Mouse (Mus musculus) liver, embryonic 11.5 days (tissue): Measurements from ENCODE around the gene Hhipl1. TPM values are rescaled to one million over a fixed set of nuclear protein-coding genes. Genes with fewer than 3 reads are reported as not detected.

Experiments
- ATAC-seq: fragments of 200-750 bp; cut with Nextera tagmentation; replicated peaks from 2 replicates; pipeline ENCODE4 v1.8.0; 2017; ENCODE audit warnings: moderate number of reproducible peaks, mild to moderate bottlenecking, moderate TSS enrichment, moderate library complexity; ENCODE audit not compliant: low FRiP score
- DNase-seq: peaks from one replicate; pipeline ENCODE4 v3.0.0-alpha.2; 2017; ENCODE audit warnings: low spot score
- H3K27ac ChIP-seq: fragments of 300-500 bp; sonication (generic); 2 replicates; pipeline ENCODE4 v1.5.1; 2014; ENCODE audit warnings: mild to moderate bottlenecking, low read depth, low read length, control low read depth
- H3K27me3 ChIP-seq: fragments of 300-500 bp; sonication (generic); replicated peaks from 2 replicates; pipeline ENCODE4 v1.6.1; 2014; ENCODE audit warnings: low read length, mixed read lengths; ENCODE audit not compliant: control insufficient read depth, insufficient read depth
- H3K36me3 ChIP-seq: fragments of 300-500 bp; sonication (generic); 2 replicates; pipeline ENCODE4 v1.6.1; 2014; ENCODE audit warnings: mild to moderate bottlenecking, low read length, moderate library complexity, mixed read lengths; ENCODE audit not compliant: control insufficient read depth, insufficient read depth
- H3K4me1 ChIP-seq: fragments of 300-500 bp; sonication (generic); replicated peaks from 2 replicates; pipeline ENCODE4 v1.6.1; 2014; ENCODE audit warnings: low read length, mixed read lengths; ENCODE audit not compliant: control insufficient read depth, insufficient read depth
- H3K4me2 ChIP-seq: fragments of 300-500 bp; sonication (generic); 2 replicates; pipeline ENCODE4 v1.6.1; 2014; ENCODE audit warnings: mild to moderate bottlenecking, control low read depth, moderate library complexity
- H3K4me3 ChIP-seq: fragments of 300-500 bp; sonication (generic); 2 replicates; pipeline ENCODE4 v1.5.1; 2014; ENCODE audit warnings: low read depth, low read length, control low read depth
- H3K9ac ChIP-seq: fragments of 300-500 bp; sonication (generic); 2 replicates; pipeline ENCODE4 v1.6.1; 2014; ENCODE audit warnings: low read depth, low read length, control low read depth
- H3K9me3 ChIP-seq: fragments of 300-500 bp; sonication (generic); 2 replicates; pipeline ENCODE4 v1.6.1; 2016; ENCODE audit warnings: low read length, inconsistent platforms, mixed read lengths; ENCODE audit not compliant: control insufficient read depth
- WGBS: fragments of 180-500 bp; shearing (Covaris S2); extraction: QIAGEN DNeasy Blood & Tissue Kit; methylation state at CpG from one replicate; pipeline ENCODE4 v1.1.7; 2014; 5-methylcytosine and 5-hydroxymethylcytosine counted together
- polyA plus RNA-seq: library from polyadenylated mRNA; unstranded; fragments of >200 nt; fragmentation: Nextera tagmentation; extraction: Ambion mirVana; gene quantifications from 2 replicates; pipeline ENCODE4 v1.2.1, GENCODE M21; 2014

The Hhipl1 gene
- polyA plus RNA-seq, 1 experiment from 2014 or later = not detected

- Histone ChIP-seq H3K4me1 (no peaks in the 10 kb centered on the region; the same call in none of the 2 replicates), H3K27ac (no peak overlapping the region), H3K36me3 (no peaks in the 10 kb centered on the region), H3K27me3 (peaks cover 44% of the 10 kb centered on the region), H3K4me3 (no peak overlapping the region), H3K9me3 (no peaks in the 10 kb centered on the region), H3K4me2 (no peak overlapping the region), H3K9ac (no peak overlapping the region)
- DNase-seq (no peak), ATAC-seq (no peak)
- 21% methylated on average over 14 of the region's 14 CpGs for WGBS
These were observed 1.5 kb downstream of the Hhipl1 start for GRCm38 (mm10) chr12:108307553-108307952.

DNA sequence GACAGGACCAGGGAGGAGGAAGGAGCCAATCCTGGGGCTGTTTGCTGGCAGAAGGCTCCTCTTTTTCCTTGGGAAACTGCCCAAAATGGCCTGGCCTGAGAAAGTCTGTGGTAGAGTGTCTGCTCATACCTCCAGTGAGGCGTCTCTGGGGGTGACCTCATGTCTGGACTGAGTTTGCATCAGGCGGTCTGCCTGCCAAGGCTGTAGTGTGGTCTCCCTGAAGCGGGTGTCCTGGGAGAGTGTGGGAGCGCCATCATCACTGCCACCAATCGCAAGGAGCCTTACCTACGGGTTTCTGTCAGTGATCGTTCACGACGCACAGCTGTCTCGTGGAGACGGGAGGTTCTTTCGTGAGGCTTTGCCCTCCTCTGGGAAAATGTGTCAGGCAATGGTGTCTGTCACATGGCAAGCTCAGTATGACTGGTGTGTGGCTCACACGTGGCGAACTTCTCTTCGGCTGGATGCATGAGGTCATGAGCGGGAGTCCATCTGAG is 2.3 kb downstream of the Hhipl1 start:
- Histone ChIP-seq H3K9ac (no peak overlapping the region), H3K36me3 (no peaks in the 10 kb centered on the region), H3K4me1 (no peaks in the 10 kb centered on the region; the same call in none of the 2 replicates), H3K4me2 (no peak overlapping the region), H3K27me3 (peaks cover 44% of the 10 kb centered on the region), H3K4me3 (no peak overlapping the region), H3K9me3 (no peaks in the 10 kb centered on the region), H3K27ac (no peak overlapping the region)
- WGBS = 83% methylated on average over 16 of the region's 16 CpGs
- ATAC-seq = no peak
- DNase-seq = no peak

- H3K36me3 ChIP-seq = no peaks in the 10 kb centered on the region
- H3K27ac ChIP-seq = no peak overlapping the region
- no peaks in the 10 kb centered on the region for H3K9me3 ChIP-seq
- WGBS = 28% methylated on average over 7 of the region's 8 CpGs
- H3K4me1 ChIP-seq = no peaks in the 10 kb centered on the region; the same call in none of the 2 replicates
- H3K9ac ChIP-seq = no peak overlapping the region
- H3K4me2 ChIP-seq = no peak overlapping the region
- no peak for DNase-seq
- H3K4me3 ChIP-seq = no peak overlapping the region
- H3K27me3 ChIP-seq = peaks cover 40% of the 10 kb centered on the region
- ATAC-seq = no peak
These were observed 3.2 kb downstream of the Hhipl1 start for GRCm38 (mm10) chr12:108309116-108309794.

GRCm38 (mm10) chr12:108310041-108310440 is 4.0 kb downstream of the Hhipl1 start:
- H3K9ac ChIP-seq = no peak overlapping the region
- no peak overlapping the region for H3K4me2 ChIP-seq
- peaks cover 33% of the 10 kb centered on the region for H3K27me3 ChIP-seq
- 83% methylated on average over 4 of the region's 4 CpGs for WGBS
- no peak for DNase-seq
- no peak for ATAC-seq
- no peaks in the 10 kb centered on the region for H3K9me3 ChIP-seq
- H3K36me3 ChIP-seq = no peaks in the 10 kb centered on the region
- H3K4me3 ChIP-seq = no peak overlapping the region
- no peak overlapping the region for H3K27ac ChIP-seq
- H3K4me1 ChIP-seq = no peaks in the 10 kb centered on the region; the same call in none of the 2 replicates

DNA sequence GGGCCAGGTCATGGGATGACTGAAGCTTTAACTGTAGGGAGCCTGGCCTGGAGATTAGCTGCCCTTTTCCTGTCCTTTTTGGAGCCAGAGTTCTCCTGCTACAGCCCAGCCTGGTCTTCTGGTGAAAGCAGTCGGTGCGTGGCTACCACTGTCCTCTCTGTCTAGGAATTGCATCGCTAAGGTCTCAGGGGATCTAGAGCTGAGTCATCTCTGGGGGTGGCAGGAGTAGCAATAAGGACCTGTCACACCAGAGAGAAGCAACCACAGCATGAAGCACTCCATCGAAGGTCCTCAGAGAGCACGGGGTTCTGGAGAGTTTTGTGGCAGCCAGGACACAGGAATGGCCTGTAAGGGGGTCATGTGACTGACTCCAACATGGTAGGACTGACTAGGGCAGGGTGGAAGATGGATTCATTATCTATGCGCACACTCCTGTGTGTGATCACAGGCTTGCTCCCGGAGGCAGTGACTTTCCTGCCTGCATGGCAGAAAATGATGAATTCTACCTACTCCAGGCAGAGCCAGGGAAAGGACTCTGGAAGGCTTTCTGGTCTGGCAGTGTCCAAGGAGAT is 4.5 kb downstream of the Hhipl1 start:
- peaks cover 28% of the 10 kb centered on the region for H3K27me3 ChIP-seq
- no peaks in the 10 kb centered on the region for H3K36me3 ChIP-seq
- H3K4me1 ChIP-seq = no peaks in the 10 kb centered on the region; the same call in none of the 2 replicates
- ATAC-seq = no peak
- no peak overlapping the region for H3K4me3 ChIP-seq
- no peak overlapping the region for H3K9ac ChIP-seq
- H3K27ac ChIP-seq = no peak overlapping the region
- DNase-seq = no peak
- H3K4me2 ChIP-seq = no peak overlapping the region
- 64% methylated on average over 7 of the region's 7 CpGs for WGBS
- no peaks in the 10 kb centered on the region for H3K9me3 ChIP-seq

DNA sequence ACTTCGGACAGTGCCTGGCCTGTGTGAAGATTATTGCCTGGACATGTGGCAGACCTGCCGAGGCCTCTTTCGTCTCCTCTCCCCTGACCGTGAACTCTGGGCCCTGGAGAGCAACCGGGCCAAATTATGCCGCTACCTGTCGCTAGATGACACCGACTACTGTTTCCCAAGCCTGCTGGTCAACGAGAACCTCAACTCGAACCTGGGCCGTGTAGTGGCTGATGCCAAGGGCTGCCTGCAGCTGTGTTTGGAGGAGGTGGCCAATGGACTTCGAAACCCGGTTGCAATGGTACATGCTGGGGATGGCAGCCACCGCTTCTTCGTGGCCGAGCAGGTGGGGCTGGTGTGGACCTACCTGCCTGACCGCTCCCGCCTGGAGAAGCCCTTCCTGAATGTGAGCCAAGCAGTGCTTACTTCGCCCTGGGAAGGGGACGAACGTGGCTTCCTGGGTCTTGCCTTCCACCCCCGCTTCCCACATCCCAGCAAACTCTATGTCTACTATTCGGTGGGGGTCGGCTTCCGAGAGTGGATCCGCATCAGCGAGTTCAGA is 5.7 kb downstream of the Hhipl1 start:
- no peak for ATAC-seq
- no peak overlapping the region for H3K4me2 ChIP-seq
- H3K9me3 ChIP-seq = no peaks in the 10 kb centered on the region
- DNase-seq = no peak
- no peak overlapping the region for H3K4me3 ChIP-seq
- H3K4me1 ChIP-seq = no peaks in the 10 kb centered on the region; the same call in none of the 2 replicates
- H3K36me3 ChIP-seq = no peaks in the 10 kb centered on the region
- H3K27ac ChIP-seq = no peak overlapping the region
- H3K27me3 ChIP-seq = peaks cover 28% of the 10 kb centered on the region
- no peak overlapping the region for H3K9ac ChIP-seq
- WGBS = 90% methylated on average over 27 of the region's 27 CpGs

DNA sequence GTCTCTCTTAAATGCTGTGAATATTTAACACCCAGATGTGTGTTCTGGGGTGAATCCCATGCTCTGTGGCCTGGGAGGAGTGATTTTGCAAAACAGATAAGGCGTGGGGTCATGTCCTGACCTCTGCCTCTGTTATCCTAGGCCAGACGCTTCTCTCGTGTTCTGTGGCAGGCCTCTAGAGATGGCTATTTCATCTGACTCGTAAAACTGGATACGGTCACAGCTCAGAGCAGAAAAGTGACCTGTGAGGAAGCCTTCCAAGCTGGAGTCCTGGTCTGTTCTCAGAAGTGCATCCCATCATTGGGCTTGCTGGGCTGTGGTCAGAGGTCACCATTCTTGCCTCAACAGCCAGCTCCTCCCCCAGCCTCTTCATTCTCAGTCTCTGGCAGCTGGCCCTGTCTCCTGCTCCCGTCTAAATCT is 6.4 kb downstream of the Hhipl1 start:
- Histone ChIP-seq H3K9ac (no peak overlapping the region), H3K27ac (no peak overlapping the region), H3K4me3 (no peak overlapping the region), H3K4me1 (no peaks in the 10 kb centered on the region; the same call in none of the 2 replicates), H3K9me3 (no peaks in the 10 kb centered on the region), H3K4me2 (no peak overlapping the region), H3K27me3 (peaks cover 28% of the 10 kb centered on the region), H3K36me3 (no peaks in the 10 kb centered on the region)
- DNase-seq = no peak
- 41% methylated on average over 6 of the region's 6 CpGs for WGBS
- ATAC-seq = no peak

- Histone ChIP-seq H3K36me3 (no peaks in the 10 kb centered on the region), H3K4me3 (no peak overlapping the region), H3K27me3 (peaks cover 29% of the 10 kb centered on the region), H3K9me3 (no peaks in the 10 kb centered on the region), H3K4me1 (peaks cover under 1% of the 10 kb centered on the region), H3K9ac (no peak overlapping the region), H3K4me2 (no peak overlapping the region), H3K27ac (no peak overlapping the region)
- ATAC-seq (no peak), DNase-seq (no peak)
- 73% methylated on average over 1 of the region's 1 CpGs for WGBS
These were observed 7.2 kb downstream of the Hhipl1 start for GRCm38 (mm10) chr12:108313244-108313772.
